Mouse (Mus musculus) MEL (cell line): Measurements from ENCODE around the gene Fam160b1. TPM values are rescaled to one million over a fixed set of nuclear protein-coding genes. Genes with fewer than 3 reads are reported as not detected.

ENCODE experiments used
- DNase-seq: peaks from one replicate; pipeline ENCODE4 v3.0.0; 2011; ENCODE audit warnings: low read depth, low spot score
- H3K27ac ChIP-seq: 2 replicates; pipeline ENCODE4 v1.5.1; 2012; ENCODE audit warnings: low read depth, mild to moderate bottlenecking, control low read depth, low read length, moderate library complexity; ENCODE audit not compliant: control insufficient read depth
- H3K27me3 ChIP-seq, 2 experiments: fragments of 150-350 bp in 1 of 2; sonication (generic) in 1 of 2; 2 replicates each; pipeline ENCODE4 v1.6.1; 2012; ENCODE audit warnings: low read length in 2 of 2, mild to moderate bottlenecking in 2 of 2, improper control_type of control experiment in 1 of 2, moderate library complexity in 1 of 2; ENCODE audit not compliant: insufficient read depth in 2 of 2, control insufficient read depth in 1 of 2
- H3K36me3 ChIP-seq, 2 experiments: 2 replicates each; pipeline ENCODE4 v1.6.1; 2012 to 2014; ENCODE audit warnings: low read length in 2 of 2, improper control_type of control experiment in 1 of 2, inconsistent platforms in 1 of 2, mild to moderate bottlenecking in 1 of 2; ENCODE audit not compliant: insufficient read depth in 2 of 2, control insufficient read depth in 1 of 2
- H3K4me1 ChIP-seq, 2 experiments: fragments of 150-350 bp in 1 of 2; sonication (generic) in 1 of 2; 2 replicates each; pipeline ENCODE4 v1.6.1; 2012; ENCODE audit warnings: low read length in 2 of 2, improper control_type of control experiment in 1 of 2, mild to moderate bottlenecking in 1 of 2; ENCODE audit not compliant: insufficient read depth in 2 of 2, control insufficient read depth in 1 of 2
- H3K4me3 ChIP-seq, 2 experiments: fragments of 150-350 bp in 1 of 2; sonication (generic) in 1 of 2; 2 replicates each; pipeline ENCODE4 v1.5.1; 2012; ENCODE audit warnings: low read depth in 2 of 2, low read length in 2 of 2, mild to moderate bottlenecking in 2 of 2, moderate library complexity in 2 of 2, control low read depth in 1 of 2, improper control_type of control experiment in 1 of 2; ENCODE audit not compliant: control insufficient read depth in 1 of 2, insufficient read depth in 1 of 2
- H3K79me2 ChIP-seq: 2 replicates; pipeline ENCODE4 v1.6.1; 2012; ENCODE audit warnings: mild to moderate bottlenecking, low read length, moderate library complexity; ENCODE audit not compliant: control insufficient read depth, poor library complexity, insufficient read depth
- H3K9ac ChIP-seq: 2 replicates; pipeline ENCODE4 v1.6.1; 2012; ENCODE audit warnings: low read depth, mild to moderate bottlenecking, control low read depth, low read length, moderate library complexity; ENCODE audit not compliant: control insufficient read depth, poor library complexity, severe bottlenecking
- H3K9me3 ChIP-seq: fragments of 150-350 bp; sonication (generic); replicated peaks from 2 replicates; pipeline ENCODE4 v1.6.1; 2012; ENCODE audit warnings: mild to moderate bottlenecking, low read length, improper control_type of control experiment, moderate library complexity; ENCODE audit not compliant: insufficient read depth
- BHLHE40 ChIP-seq: IDR thresholded peaks from 2 replicates; pipeline ENCODE4 v1.6.1; 2012; ENCODE audit warnings: low read depth, mild to moderate bottlenecking, inconsistent platforms, low read length, improper control_type of control experiment, borderline replicate concordance
- CHD1 ChIP-seq: IDR thresholded peaks from 2 replicates; pipeline ENCODE4 v1.6.1; 2012; ENCODE audit warnings: low read depth, mild to moderate bottlenecking, inconsistent platforms, low read length, improper control_type of control experiment
- CHD2 ChIP-seq: IDR thresholded peaks from 2 replicates; pipeline ENCODE4 v1.6.1; 2011; ENCODE audit warnings: low read length, improper control_type of control experiment
- CTCF ChIP-seq, 3 experiments: IDR thresholded peaks in 2 of 3; conservative IDR thresholded peaks in 1 of 3; 2 replicates each; pipeline ENCODE4 v1.5.1; 2011 to 2012; ENCODE audit warnings: low read length in 3 of 3, low read depth in 2 of 3, mild to moderate bottlenecking in 2 of 3, improper control_type of control experiment in 1 of 3, inconsistent platforms in 1 of 3, mixed read lengths in 1 of 3, moderate library complexity in 1 of 3; ENCODE audit not compliant: control insufficient read depth in 1 of 3, insufficient read depth in 1 of 3, poor library complexity in 1 of 3, severe bottlenecking in 1 of 3
- E2F4 ChIP-seq: IDR thresholded peaks from 2 replicates; pipeline ENCODE4 v1.6.1; 2011; ENCODE audit warnings: low read depth, low read length, improper control_type of control experiment, borderline replicate concordance
- ELF1 ChIP-seq: IDR thresholded peaks from 2 replicates; pipeline ENCODE4 v1.6.1; 2014; ENCODE audit warnings: low read depth, mild to moderate bottlenecking, inconsistent platforms, low read length, improper control_type of control experiment, moderate library complexity
- ETS1 ChIP-seq: IDR thresholded peaks from 2 replicates; pipeline ENCODE4 v1.6.1; 2012; ENCODE audit warnings: low read depth, mild to moderate bottlenecking, inconsistent platforms, low read length, improper control_type of control experiment, moderate library complexity
- HCFC1 ChIP-seq: IDR thresholded peaks from 2 replicates; pipeline ENCODE4 v1.6.1; 2012; ENCODE audit warnings: low read depth, mild to moderate bottlenecking, inconsistent platforms, low read length, improper control_type of control experiment, moderate library complexity
- KAT2A ChIP-seq: conservative IDR thresholded peaks from 2 replicates; pipeline ENCODE4 v1.6.1; 2012; ENCODE audit warnings: low read depth, low read length, improper control_type of control experiment, inconsistent platforms
- MAFK ChIP-seq: IDR thresholded peaks from 2 replicates; pipeline ENCODE4 v1.6.1; 2011; ENCODE audit warnings: low read depth, mild to moderate bottlenecking, low read length, improper control_type of control experiment, borderline replicate concordance
- MAX ChIP-seq: IDR thresholded peaks from 2 replicates; pipeline ENCODE4 v1.6.1; 2011; ENCODE audit warnings: low read length, improper control_type of control experiment
- MAZ ChIP-seq: IDR thresholded peaks from 2 replicates; pipeline ENCODE4 v1.6.1; 2012; ENCODE audit warnings: low read depth, mild to moderate bottlenecking, inconsistent platforms, low read length, improper control_type of control experiment
- MEF2A ChIP-seq: IDR thresholded peaks from 2 replicates; pipeline ENCODE4 v1.6.1; 2014; ENCODE audit warnings: low read depth, mild to moderate bottlenecking, inconsistent platforms, low read length, improper control_type of control experiment; ENCODE audit not compliant: poor library complexity, insufficient replicate concordance, severe bottlenecking; ENCODE audit errors: extremely low read depth
- MXI1 ChIP-seq: IDR thresholded peaks from 2 replicates; pipeline ENCODE4 v1.6.1; 2011; ENCODE audit warnings: mild to moderate bottlenecking, low read depth, low read length, improper control_type of control experiment
- MYB ChIP-seq: IDR thresholded peaks from 2 replicates; pipeline ENCODE4 v1.6.1; 2011; ENCODE audit warnings: mild to moderate bottlenecking, low read depth, low read length, improper control_type of control experiment
- MYC ChIP-seq: IDR thresholded peaks from 2 replicates; pipeline ENCODE4 v1.6.1; 2011; ENCODE audit warnings: low read depth, mild to moderate bottlenecking, low read length, improper control_type of control experiment, moderate library complexity
- NRF1 ChIP-seq: IDR thresholded peaks from 2 replicates; pipeline ENCODE4 v1.6.1; 2014; ENCODE audit warnings: low read depth, mild to moderate bottlenecking, inconsistent platforms, low read length, improper control_type of control experiment, moderate library complexity; ENCODE audit not compliant: poor library complexity, insufficient read depth, severe bottlenecking
- POLR2AphosphoS2 ChIP-seq: IDR thresholded peaks from 2 replicates; pipeline ENCODE4 v1.6.1; 2011; ENCODE audit warnings: low read length, improper control_type of control experiment
- POLR2AphosphoS5 ChIP-seq: IDR thresholded peaks from 2 replicates; pipeline ENCODE4 v1.6.1; 2012; ENCODE audit warnings: low read depth, borderline replicate concordance, mild to moderate bottlenecking, inconsistent platforms, low read length, moderate library complexity, mixed read lengths
- SIN3A ChIP-seq: IDR thresholded peaks from 2 replicates; pipeline ENCODE4 v1.6.1; 2012; ENCODE audit warnings: low read length, improper control_type of control experiment, inconsistent platforms
- TAL1 ChIP-seq: IDR thresholded peaks from 2 replicates; pipeline ENCODE4 v1.6.1; 2012; ENCODE audit warnings: mild to moderate bottlenecking, inconsistent platforms, low read length, moderate library complexity, mixed read lengths
- TBP ChIP-seq: IDR thresholded peaks from 2 replicates; pipeline ENCODE4 v1.8.0; 2011; ENCODE audit warnings: low read depth, low read length, improper control_type of control experiment
- TCF12 ChIP-seq: IDR thresholded peaks from 2 replicates; pipeline ENCODE4 v1.6.1; 2014; ENCODE audit warnings: low read depth, mild to moderate bottlenecking, inconsistent platforms, low read length, improper control_type of control experiment, moderate library complexity
- UBTF ChIP-seq: IDR thresholded peaks from 2 replicates; pipeline ENCODE4 v1.6.1; 2012; ENCODE audit warnings: low read depth, mild to moderate bottlenecking, inconsistent platforms, low read length, improper control_type of control experiment, moderate library complexity, borderline replicate concordance; ENCODE audit not compliant: insufficient read depth
- USF2 ChIP-seq, 2 experiments: IDR thresholded peaks; 2 replicates each; pipeline ENCODE4 v1.6.1; 2011 to 2012; ENCODE audit warnings: improper control_type of control experiment in 2 of 2, low read length in 2 of 2, borderline replicate concordance in 1 of 2, inconsistent platforms in 1 of 2, low read depth in 1 of 2, mild to moderate bottlenecking in 1 of 2; ENCODE audit not compliant: insufficient read depth in 1 of 2
- ZC3H11A ChIP-seq: IDR thresholded peaks from 2 replicates; pipeline ENCODE4 v1.6.1; 2012; ENCODE audit warnings: low read depth, mild to moderate bottlenecking, inconsistent platforms, low read length, improper control_type of control experiment
- ZKSCAN1 ChIP-seq: IDR thresholded peaks from 2 replicates; pipeline ENCODE4 v1.6.1; 2012; ENCODE audit warnings: low read depth, mild to moderate bottlenecking, inconsistent platforms, low read length, improper control_type of control experiment, moderate library complexity
- ZMIZ1 ChIP-seq: IDR thresholded peaks from 2 replicates; pipeline ENCODE4 v1.6.1; 2012; ENCODE audit warnings: low read depth, mild to moderate bottlenecking, inconsistent platforms, low read length, improper control_type of control experiment, moderate library complexity
- ZNF384 ChIP-seq: IDR thresholded peaks from 2 replicates; pipeline ENCODE4 v1.6.1; 2012; ENCODE audit warnings: low read depth, mild to moderate bottlenecking, inconsistent platforms, low read length, improper control_type of control experiment
- polyA plus RNA-seq, 2 experiments: library from polyadenylated mRNA; stranded (reverse) in 1 of 2; unstranded in 1 of 2; fragments of >175 nt in 1 of 2; fragments of >200 nt in 1 of 2; gene quantifications; 2 replicates each; pipeline versions ENCODE4 v1.2.1 to v1.2.4; 2012; ENCODE audit warnings: low replicate concordance in 2 of 2, low read depth in 1 of 2; ENCODE audit not compliant: insufficient read length in 2 of 2, insufficient read depth in 1 of 2, missing spikeins in 1 of 2
- total RNA-seq: library from RNA; depleted of rRNA; stranded (reverse); fragments of 300-350 nt; gene quantifications from 2 replicates; pipeline ENCODE4 v1.2.3, GENCODE M21; 2012

The Fam160b1 gene
- total and polyA plus RNA-seq, 3 experiments: 8.6 to 28.3 (median 19.0) TPM

DNA sequence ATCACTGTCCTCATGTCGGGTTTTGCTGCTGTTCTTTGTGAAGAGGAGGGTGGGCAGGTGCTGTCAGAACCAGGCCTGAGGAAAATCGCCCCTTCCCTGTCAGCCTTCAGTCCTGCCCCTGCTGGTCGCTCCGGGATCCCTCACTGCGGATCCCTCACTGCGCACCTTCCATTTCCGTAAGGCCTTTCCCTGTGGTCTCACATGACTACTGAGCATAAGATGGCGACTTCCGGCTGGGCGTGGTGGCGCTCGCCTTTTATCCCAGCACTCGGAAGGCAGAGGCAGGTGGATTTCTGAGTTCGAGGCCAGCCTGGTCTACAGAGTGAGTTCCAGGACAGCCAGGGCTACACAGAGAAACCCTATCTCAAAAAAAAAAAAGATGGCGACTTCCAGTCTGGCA is 64.8 kb downstream of the Fam160b1 start:
- no peaks in the 10 kb centered on the region for H3K36me3 ChIP-seq
- H3K4me1 ChIP-seq: no peaks in the 10 kb centered on the region
- TF ChIP-seq TAL1 (no peak), ZC3H11A (no peak), E2F4 (no peak), MAFK (no peak), SIN3A (no peak), MEF2A (no peak), CTCF (IDR thresholded peaks at IDR 0.05 in 2 of 3, conservative IDR thresholded peaks at IDR 0.05 in 1 of 3; ENCODE audit: control insufficient read depth in 1 of 3, insufficient read depth in 1 of 3, low read depth in 2 of 3, low read length in 3 of 3, poor library complexity in 1 of 3, severe bottlenecking in 1 of 3) (no peak), MYB (no peak), POLR2AphosphoS2 (no peak), MAZ (no peak), NRF1 (no peak), CHD1 (no peak), ZNF384 (no peak), TCF12 (no peak), MYC (no peak), KAT2A (no peak), ELF1 (no peak), TBP (no peak), MAX (no peak)
- H3K4me3 ChIP-seq: no peak overlapping the region
- no peak for DNase-seq
- H3K79me2 ChIP-seq: no peaks in the 10 kb centered on the region
- no peak overlapping the region for H3K27ac ChIP-seq
- no peak overlapping the region for H3K9ac ChIP-seq
- H3K27me3 ChIP-seq: peaks cover 4 to 12% of the 10 kb centered on the region in 2 experiments; a peak in 3 of 4 replicates
- H3K9me3 ChIP-seq: no peaks in the 10 kb centered on the region

DNA sequence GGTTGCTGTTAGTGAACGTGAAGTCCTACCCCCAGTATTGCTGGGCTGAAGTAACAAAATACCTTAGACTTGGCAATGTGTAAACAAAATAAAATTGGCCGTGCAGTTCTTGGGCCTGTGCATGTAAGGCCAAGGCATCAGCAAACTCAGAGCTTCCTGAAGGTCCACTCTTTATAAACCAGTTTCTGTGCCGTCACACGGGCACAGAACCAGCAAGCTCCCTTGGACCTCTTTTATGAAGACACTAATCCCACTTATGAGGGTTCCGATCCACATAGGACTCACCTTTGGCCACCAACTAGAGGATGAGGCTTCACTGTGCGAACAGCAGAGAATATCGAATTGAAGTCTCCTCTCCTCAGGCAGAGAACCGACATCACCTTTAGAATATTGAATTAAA is 66.4 kb downstream of the Fam160b1 start:
- Histone ChIP-seq H3K79me2 (no peaks in the 10 kb centered on the region), H3K27ac (no peak overlapping the region)
- DNase-seq: no peak
- TF ChIP-seq CHD2 (no peak), BHLHE40 (no peak), ETS1 (no peak), ZKSCAN1 (no peak), ZMIZ1 (no peak), ZC3H11A (no peak), POLR2AphosphoS5 (no peak), CTCF (IDR thresholded peaks at IDR 0.05 in 2 of 3, conservative IDR thresholded peaks at IDR 0.05 in 1 of 3; ENCODE audit: control insufficient read depth in 1 of 3, insufficient read depth in 1 of 3, low read depth in 2 of 3, low read length in 3 of 3, poor library complexity in 1 of 3, severe bottlenecking in 1 of 3) (no peak), USF2 (IDR thresholded peaks at IDR 0.05; ENCODE audit: borderline replicate concordance in 1 of 2, insufficient read depth in 1 of 2, low read depth in 1 of 2, low read length in 2 of 2) (no peak), TBP (no peak), KAT2A (no peak), MEF2A (no peak), HCFC1 (no peak), TAL1 (no peak), ELF1 (no peak), MXI1 (no peak), UBTF (no peak)
- TF ChIP-seq, all 39 proteins: peak for 0
- Histone ChIP-seq H3K27me3 (peaks cover 4 to 14% of the 10 kb centered on the region in 2 experiments; a peak in 3 of 4 replicates), H3K4me1 (no peaks in the 10 kb centered on the region), H3K9ac (no peak overlapping the region), H3K4me3 (no peak overlapping the region), H3K36me3 (no peaks in the 10 kb centered on the region), H3K9me3 (no peaks in the 10 kb centered on the region)
